Mouse (Mus musculus): ENCODE data around the gene D630039A03Rik.

Gene D630039A03Rik

DNA sequence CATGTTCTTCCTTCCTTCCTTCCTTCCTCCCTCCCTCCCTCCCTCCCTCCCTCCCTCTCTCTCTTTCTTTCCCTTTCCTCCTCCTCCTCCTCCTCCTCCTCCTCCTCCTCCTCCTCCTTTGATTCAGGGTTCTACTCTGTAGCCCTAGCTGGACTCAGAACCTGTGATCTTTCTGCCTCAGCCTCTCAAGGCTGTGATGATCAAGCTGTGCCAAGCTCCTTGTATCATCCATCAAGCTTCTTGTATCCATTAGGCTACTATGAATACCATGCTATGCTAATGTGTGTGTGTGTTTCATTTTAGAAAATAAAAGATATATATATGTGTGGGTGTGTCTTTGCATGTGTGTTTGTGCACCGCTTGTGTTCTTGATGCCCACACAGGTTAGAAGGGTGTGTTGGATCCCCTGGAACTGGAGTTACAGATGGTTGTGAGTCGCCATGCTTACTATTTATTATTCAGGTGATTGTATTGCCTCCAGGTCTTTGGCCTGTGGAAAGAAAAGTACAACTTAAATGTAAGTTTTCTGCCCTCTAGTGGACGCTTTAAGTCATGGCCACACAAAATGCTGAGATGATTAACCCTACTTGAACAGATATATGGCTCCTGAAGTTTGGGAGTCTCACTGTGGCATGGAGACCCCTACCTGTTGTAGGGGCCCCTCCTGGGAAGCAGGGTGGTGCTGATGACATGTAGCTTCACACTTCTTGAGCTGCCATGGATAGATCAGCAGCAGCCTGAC, 11.5 kb upstream of the D630039A03Rik start:
- DNase-seq (ENCODE audit: low read depth, low spot score) = no peak

DNA sequence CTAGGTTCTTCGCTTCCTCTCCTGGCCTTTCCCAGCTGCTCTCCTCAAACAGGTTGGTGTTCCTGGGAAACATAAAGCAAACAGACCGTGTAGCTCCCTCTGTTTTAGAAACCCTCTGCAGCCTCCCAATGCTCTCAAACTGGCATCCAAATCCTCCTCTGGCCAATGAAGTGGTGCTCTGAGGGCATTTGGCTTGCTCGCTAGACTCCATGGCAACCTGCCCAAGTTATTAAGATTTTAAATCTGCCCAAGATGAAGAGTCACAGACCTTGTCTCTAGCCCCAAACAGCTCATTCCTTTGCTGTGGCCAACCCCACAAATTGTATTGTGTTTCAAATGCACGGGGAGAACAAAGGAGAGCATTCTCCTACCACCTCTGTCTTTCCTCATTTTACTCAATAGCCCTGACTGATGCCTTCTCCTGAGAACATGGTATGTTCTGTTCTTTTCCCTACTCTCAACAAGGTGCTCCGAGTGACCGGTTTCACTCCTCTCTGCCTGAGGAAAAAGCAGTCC, 8.5 kb upstream of the D630039A03Rik start:
- no peak for DNase-seq (ENCODE audit: low read depth, low spot score)

DNA sequence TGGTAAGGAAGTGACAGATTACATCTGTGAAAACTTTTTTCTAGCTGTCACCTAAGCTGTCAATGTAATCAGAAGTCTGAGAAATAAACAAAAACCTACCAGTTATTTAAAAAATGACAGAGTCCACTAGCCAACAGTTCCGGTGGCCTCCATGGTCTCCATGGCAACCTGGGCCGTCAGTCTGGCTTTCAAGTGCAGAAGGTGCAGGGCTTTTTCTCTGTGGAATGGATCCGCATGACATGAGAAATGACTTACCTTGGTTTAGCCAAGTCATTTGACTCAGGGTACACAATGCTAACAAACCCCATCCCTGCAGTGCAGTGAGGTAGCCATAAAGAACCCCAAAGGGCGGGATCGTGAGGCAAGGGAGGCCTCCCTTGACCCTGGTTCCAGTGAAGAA, 6.1 kb upstream of the D630039A03Rik start:
- no peak for DNase-seq (ENCODE audit: low read depth, low spot score)

DNA sequence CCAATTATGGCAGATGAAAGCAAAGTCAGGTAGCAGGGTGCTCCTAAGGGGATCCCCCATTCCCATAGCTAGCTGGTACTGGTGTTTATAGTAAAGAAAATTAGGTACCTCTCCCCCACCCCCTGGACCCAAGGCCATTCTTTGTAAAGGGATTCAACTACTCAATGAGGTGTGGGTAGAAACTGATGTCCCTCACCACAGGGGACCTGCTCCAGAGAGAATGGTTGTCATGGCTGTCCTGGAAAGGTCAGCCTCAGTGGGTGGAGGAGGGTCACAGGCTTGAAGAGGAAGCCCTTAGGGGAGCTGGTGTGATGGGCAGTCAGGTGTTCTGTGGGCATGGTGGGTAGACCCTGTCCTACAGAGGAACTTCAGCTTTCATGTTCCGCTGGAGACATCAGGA, 4.4 kb upstream of the D630039A03Rik start:
- no peak for DNase-seq (ENCODE audit: low read depth, low spot score)

DNA sequence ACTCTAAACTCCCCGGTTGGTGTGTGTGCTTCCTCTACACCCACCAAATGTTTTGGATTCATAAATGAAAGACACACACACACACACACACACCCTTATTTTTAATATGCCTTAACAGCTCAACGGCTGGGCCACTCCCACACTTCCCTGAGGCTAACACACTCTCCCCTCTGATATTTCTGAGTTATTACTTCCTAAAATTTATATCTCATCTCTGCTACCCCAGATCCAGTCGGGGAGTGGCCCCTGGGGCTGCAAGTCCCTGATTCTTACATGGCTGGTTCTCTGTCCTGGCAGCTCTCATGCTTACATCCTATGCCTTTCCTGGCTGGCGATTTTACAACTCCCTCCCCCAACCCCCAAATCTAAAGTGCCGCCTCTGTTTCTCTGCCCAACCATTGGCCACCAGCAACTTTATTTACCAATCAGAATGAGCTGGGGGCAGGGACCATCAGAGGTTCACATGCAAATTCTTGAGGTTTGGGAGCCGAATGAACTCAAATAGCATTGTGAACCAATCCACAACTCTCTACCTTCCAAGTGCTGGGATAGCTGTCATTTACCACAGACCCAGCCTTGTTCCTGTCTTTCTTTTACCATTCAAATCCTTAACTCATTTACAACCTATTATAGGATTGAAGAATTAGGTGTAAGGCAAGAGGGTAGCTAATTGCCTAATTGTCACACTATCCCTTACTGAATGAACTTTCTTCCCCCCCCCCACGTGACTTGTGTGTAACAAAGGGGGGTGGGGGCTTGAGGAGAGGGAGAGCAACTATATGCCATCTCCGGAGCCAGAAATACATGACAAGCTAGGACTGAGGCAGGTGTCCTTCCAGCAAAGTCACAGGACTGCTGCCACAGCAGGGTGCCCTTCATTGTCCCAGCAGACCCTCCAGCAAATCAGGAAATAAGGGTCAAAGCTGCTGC, 3.7 kb upstream of the D630039A03Rik start:
- no peak for DNase-seq (ENCODE audit: low read depth, low spot score)

DNA sequence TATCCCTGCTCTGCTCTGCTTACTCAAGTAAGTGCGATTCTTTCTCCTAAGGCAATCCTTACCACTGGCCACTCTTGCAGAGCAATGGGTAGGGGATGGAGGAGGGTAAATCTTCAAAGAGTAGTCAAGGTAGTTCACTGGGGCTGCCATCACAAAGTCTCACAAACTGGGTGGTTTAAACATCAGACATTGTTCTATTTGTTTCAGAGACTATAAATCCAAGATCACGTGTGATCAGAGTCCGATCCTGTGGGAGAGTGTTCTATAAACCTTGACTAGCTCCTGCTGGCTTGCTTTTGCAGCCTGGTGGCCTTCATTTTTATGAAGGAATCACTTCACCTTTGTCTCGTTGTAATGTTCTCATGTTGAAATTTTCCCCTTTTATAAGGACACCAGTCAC, 614 bp upstream of the D630039A03Rik start:
- DNase-seq (ENCODE audit: low read depth, low spot score) = no peak

DNA sequence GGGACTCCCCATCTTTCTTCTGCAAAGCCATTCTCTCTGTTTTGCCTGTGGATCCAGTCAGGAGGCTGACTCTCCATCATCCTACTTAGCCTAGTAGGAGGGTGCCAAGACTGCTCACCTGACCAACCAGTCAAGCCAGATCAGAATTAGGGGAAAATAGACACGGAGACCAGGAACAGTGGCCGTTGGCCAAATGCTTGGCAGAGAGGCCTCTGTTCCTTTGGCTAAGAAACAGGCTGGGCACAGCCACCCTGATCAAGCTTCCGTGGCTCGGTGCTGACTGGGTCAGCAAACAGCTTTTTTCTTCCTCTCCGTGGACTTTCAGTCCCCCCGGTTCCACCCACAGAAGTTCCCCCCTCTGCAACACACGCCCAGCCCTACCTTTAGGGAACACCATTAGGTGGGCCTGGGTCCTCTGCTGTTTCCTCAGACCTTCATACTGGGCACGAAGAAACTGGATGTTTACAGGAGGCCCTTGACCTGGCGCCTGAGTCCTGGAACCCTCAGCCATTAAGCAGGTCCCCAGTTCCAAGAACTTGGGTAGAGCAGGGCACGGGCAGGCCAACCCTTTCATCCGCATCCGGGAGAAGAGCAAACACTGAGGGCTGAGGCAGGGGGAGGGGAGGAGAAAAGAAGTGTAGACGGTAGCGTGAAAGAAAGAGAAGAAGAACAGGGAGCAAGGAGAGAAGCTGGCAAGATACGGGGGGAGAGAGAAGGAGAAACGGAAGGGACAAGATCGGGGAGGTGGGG, 706 bp downstream of the D630039A03Rik start:
- DNase-seq (ENCODE audit: low read depth, low spot score) = no peak

DNA sequence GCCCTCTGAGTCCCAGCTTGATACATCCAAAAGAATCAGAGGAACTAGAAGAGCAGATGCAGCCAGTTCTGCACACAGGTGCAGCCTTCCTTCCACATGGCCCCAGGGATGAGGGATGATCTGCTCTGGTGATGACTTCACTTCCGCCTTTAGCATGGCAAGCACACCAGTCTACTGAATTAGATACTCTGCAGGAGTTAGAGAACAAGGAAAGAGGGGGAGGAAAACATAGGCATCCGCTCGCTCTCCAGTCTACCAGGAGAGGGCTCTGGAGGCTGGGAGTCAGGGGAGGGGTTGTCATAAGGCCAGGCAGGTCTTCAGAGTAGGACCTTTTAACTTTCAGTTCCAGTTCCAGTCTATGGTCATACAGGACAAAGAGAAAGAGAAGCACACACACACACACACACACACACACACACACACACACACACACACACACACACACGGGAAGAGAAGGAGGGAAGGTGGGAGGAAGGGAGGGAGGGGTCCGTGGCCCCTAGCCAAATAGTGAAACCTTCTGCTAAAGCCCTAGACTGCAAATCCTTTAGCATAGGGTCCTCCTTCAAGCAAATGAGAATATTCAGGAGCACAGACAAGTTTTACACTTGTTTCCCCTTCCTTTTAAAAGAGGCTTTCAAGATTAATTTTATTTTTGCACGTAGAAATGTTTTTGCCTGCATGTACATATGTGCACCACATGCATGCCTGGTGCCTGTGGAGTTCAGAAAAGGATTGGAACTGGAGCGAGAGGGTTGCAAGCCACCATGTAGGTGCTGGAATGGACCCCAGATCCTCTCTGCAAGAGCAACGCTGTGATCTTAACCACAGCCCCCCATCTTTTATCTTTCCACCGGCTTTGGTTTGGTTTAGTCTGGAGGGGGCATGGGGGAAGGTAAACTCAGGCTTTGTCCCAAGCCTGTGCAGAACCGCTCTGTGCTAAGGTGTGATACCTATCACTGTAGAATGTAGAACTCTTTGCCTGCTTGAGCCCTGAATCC, 1.6 kb downstream of the D630039A03Rik start:
- no peak for DNase-seq (ENCODE audit: low read depth, low spot score)

DNA sequence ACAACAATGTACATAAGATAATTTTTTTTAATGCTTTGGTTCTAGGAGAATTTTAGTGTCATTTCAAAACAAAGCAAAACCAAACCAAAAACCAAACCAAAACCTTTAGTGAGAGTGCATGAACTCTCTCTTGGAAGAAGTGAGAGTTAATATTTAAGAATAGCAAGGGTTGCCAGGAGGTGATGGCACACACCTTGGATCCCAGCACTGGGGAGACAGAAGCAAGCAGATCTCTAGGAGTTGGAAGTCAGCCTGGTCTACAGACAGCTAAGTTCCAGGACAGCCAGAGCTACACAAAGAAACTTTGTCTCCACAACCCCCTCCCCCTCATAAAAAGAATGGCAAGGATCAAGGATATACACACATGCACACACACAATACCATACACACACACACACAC, 3.1 kb downstream of the D630039A03Rik start:
- DNase-seq (ENCODE audit: low read depth, low spot score) = no peak

DNA sequence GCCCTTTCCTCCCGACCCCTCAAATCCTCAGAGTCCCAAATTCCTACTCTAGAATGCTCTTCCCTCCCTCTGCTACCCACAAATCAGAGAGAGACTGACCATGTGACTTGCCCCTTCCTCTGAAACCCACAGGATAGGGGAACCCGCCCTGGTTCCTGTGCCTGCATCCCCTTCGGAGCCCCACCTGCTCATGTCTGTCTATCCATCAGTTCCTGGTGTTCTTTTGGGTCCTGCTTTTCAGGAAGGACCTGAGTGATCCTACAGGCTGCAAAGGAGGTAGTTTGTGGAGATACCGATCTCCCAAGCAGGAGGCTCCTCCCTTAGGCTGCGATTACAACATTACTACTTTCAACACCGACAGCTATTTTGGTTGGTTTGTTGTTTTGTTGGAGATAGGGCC, 7.2 kb downstream of the D630039A03Rik start:
- DNase-seq (ENCODE audit: low read depth, low spot score) = no peak

DNA sequence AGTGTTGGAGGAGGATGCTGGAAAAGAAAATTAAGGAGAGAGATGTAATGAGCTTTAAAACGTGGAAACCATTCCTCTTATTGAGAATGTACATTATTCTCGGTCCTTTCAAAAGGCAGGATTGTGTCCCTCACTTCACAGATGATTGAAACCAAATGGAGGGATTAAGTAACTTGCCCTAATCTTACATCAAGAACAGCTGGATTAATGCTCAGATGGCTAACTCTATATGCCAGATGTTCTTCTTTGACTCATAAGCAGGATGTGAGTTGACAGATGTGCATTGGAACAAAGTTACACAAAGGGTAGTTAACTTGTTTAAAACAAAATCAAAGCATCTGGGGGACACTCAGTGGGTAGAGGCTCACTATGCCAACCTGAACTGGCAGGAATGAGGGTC, 9.4 kb downstream of the D630039A03Rik start:
- no peak for DNase-seq (ENCODE audit: low read depth, low spot score)

DNA sequence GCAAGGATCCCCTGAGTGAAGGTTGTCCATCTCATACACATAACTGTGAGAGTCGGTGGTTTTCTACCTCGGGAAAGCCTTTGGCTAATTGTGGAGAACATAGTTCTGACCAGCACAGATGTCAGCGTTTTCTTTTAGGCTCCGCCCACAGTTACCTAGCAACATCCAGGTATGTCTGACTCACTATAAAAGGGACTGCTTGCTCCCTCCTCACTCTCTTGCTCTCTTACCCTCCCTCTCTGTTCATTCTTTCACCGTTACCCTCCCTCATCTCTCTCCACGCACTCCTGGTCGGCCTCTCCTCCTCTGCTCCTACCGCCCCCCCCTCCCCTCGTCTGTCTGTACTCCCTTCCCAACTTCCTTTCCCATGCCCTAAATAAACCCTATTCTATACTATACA, 11.5 kb downstream of the D630039A03Rik start:
- DNase-seq (ENCODE audit: low read depth, low spot score) = no peak

DNA sequence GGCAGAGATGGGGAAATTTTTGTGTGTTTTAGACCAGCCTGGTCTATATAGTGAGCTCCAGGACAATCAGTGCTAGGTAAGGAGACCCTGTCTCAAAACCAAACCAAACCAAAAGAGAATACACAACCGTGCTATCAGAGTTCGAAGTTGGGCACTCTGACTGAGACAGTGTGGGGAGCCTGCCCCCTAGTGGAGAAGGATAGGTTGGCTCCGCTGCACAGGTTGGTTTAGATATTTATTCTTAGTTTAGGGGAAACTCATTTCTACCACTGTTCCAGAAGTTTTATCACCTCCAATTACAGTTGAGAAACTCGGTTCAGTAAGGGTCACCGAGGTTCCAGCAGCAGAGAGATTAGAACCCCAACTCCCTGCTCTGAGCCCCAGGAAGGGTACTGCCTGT, 11.9 kb downstream of the D630039A03Rik start:
- DNase-seq (ENCODE audit: low read depth, low spot score) = no peak

DNA sequence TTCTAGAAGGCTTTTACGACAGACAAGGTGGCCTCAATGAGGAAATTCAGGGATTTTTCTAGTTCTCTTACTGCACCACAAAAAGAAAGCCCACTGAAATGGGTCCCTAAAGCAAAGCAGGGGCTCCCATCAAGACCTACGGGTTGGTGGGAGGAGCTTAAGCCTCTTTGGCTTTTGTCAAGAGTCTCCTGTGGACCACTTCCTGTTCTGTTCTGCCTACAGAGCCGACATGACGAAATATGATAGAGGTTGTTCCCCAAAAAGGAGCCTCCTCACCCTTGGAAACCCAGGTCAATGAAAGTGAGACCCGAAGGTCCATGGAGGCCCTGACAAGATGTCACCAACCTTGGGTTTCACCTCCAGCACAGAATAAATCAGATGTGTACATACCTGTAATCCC, 13.5 kb downstream of the D630039A03Rik start:
- no peak for DNase-seq (ENCODE audit: low read depth, low spot score)

DNA sequence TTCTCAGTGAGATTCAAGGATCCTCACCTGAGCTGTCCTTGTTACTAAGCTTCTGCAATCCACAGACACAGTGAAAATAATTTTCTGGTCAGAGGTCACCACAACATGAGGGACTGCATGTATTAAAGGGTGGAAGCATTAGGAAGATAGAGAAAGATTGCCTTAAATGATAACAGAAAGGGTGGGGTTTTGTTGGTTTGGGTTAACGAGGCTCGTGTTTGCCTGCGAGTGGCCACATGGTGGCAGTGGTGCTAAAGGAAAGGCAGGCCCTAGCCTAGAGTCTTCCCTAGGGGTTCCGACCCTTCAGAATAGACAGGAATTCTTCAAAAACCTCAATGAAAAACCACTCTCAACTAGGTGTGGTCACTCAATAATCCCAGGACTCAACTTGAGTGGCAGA, 14.9 kb downstream of the D630039A03Rik start:
- DNase-seq (ENCODE audit: low read depth, low spot score) = no peak

DNA sequence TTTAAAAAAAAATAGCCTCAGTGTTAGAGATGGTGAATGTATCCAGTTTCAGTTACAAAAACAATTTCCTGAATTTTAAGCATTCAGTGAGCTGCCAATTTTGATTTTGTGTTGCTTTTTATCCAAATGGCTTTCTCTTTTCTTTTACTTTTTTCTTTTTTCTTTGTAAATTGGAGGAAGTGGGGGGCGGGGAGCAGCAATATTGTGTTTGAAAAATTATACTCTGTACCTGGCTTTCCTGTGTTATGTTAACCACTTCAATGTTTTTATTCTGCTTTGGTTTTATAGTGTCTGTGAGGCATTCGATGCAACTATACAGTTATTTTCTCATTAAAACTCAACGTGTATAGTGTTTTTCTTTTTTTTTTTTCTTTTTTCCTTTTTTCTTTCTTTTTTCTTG, 19.5 kb downstream of the D630039A03Rik start:
- no peak for DNase-seq (ENCODE audit: low read depth, low spot score)

DNA sequence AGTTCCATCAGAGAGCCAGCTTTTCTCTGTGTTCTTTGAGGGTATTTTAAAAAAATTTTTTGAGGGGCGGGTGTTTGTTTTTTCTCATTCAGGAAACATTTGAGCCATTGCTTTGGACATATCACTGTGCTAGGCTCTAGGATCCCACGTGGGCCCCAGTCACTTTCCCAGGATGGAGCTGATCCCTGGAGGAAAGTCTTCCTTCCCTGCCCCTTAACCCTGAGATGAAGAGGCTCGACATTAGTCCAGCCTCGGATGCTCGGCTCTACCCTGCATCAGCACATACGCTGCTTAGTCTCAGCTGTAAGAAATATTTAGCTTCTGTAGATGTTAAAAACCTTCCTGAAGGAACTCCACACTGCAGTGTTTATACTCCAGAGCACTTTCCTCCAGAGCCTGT, 20.2 kb downstream of the D630039A03Rik start:
- DNase-seq (ENCODE audit: low read depth, low spot score) = no peak

DNA sequence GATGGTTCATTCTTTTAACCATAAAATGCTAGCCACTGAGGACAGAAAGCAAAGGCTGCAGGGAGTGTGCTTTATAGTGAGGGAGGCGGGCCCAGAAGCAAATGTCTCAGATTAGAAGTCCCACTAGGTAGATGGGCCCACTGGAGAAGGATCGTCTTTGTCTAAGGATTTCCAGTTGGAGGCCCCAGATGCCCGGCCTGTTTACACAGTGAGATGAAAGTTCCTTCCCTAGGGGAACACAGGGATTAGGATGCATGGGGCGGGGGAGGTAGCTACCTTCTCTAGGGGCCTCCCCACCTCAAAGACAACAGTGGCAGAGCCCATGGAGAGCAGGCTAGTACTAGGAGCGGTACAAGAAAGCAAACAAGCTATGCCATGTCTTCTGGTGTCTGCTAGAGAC, 21.0 kb downstream of the D630039A03Rik start:
- no peak for DNase-seq (ENCODE audit: low read depth, low spot score)

DNA sequence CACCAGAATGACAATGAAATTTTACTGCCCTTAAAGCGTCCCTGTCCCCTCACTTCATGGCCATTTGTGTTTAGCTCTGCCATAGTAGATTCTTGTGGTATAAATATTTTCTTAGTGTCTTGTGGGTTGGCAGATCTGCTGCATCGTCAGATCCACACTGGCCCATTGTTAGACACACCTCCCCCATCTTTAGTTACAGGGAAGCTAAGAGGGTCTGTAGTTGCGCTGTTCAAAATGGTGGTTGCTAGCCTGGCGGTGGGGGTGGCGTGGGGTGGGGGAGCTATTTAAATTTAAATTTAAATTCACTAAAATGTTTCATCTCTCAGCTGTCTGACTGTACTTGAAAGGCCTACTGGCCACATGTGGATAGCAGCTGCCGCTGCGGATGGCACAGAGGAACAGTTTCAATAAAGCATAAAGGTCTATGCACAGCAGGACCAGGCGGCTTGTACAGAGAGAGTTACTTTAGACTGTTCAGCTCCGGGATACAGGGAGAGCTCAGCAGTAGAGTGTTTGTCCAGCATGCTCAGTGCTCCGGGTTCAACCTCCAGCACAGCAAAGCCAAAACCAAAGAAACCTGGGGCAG, 24.0 kb downstream of the D630039A03Rik start:
- DNase-seq (ENCODE audit: low read depth, low spot score) = no peak

DNA sequence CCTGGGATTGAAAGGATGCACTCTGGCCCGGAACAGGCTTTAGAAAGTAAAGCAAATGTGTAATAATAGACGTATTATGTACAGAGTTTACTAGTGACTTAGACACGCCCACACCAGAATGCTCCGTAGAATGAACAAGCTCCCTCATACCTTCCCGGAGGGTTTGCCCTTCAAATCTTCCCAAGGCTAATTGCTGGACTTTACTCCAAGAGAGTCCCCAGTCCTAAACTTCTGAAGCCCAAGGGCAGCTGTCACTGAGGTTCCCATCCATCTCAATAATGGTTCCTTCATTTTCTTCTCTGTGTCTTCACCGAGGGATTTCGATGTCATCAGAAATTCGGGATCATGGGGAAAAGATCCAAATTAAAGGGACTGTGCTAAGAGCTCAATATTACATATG, 26.3 kb downstream of the D630039A03Rik start:
- no peak for DNase-seq (ENCODE audit: low read depth, low spot score)

Data from retina, adult 2 months (tissue).